Mouse (Mus musculus) E14TG2a.4 (cell line): ENCODE results near the gene Cdk5rap2.

Experiments
- H3K27me3 ChIP-seq: 2 replicates; pipeline ENCODE4 v1.6.1; 2014; ENCODE audit warnings: low read length, control low read depth; ENCODE audit not compliant: insufficient read depth
- H3K36me3 ChIP-seq: 2 replicates; pipeline ENCODE4 v1.6.1; 2014; ENCODE audit warnings: low read length, control low read depth; ENCODE audit not compliant: insufficient read depth
- H3K4me1 ChIP-seq: replicated peaks from 2 replicates; pipeline ENCODE4 v1.6.1; 2014; ENCODE audit warnings: low read depth, low read length, control low read depth
- H3K4me3 ChIP-seq: replicated peaks from 2 replicates; pipeline ENCODE4 v1.5.1; 2014; ENCODE audit warnings: mild to moderate bottlenecking, low read length
- H3K9me3 ChIP-seq: 2 replicates; pipeline ENCODE4 v1.6.1; 2014; ENCODE audit warnings: low read length, control low read depth
- CTCF ChIP-seq: conservative IDR thresholded peaks from 2 replicates; pipeline ENCODE4 v1.5.1; 2014; ENCODE audit warnings: low read length
- NANOG ChIP-seq: IDR thresholded peaks from 2 replicates; pipeline ENCODE4 v1.6.1; 2014; ENCODE audit warnings: borderline replicate concordance, low read length, mixed read lengths
- POU5F1 ChIP-seq: IDR thresholded peaks from 2 replicates; pipeline ENCODE4 v1.6.1; 2014; ENCODE audit warnings: low read length, borderline replicate concordance

Cdk5rap2 gene

DNA sequence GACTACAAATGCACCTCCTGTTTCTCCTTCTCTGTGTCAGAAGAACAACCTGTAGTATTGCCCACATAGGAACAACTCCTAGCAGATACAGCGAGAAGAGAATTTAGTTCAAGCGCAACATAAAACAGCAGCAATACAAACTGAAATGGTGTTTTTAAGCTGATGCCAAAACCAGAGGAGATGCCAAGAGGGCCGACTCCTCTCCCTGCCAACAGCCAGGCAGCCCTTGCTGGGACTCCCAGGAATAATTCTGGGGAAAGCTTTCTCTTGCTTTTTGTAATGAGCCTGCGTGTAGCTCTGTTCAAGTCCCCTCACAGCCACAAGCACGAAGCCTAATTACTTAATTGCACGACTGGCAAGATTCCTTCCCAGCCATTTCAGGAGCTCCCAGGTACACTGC lies 120.9 kb downstream of the Cdk5rap2 start:
- Histone ChIP-seq H3K4me3 (no peak overlapping the region), H3K4me1 (peaks cover 13% of the 10 kb centered on the region), H3K9me3 (no peaks in the 10 kb centered on the region), H3K36me3 (peaks cover 68% of the 10 kb centered on the region), H3K27me3 (no peaks in the 10 kb centered on the region)
- TF ChIP-seq CTCF, result no peak
- TF ChIP-seq POU5F1, result no peak
- no peak for TF ChIP-seq NANOG

DNA sequence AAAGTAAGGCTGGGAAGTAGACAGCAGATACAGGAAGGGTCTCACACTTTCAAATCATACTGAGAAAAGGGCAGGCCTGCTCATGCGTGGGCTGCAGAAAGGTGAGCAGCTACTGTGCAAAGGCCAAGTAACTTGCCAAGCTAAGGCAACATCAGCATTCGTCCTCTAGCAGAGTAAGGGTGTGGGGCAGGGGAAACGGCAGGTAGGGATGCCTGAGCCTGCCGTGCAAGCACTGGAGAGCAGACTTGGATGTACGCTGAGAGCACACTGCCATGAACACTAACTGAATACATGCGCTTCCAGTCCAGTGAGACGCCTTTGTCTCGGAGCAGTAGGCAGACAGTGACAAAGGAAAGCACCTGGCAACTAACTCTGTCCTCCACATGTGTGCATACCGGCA lies 127.1 kb downstream of the Cdk5rap2 start:
- Histone ChIP-seq H3K4me3 (no peak overlapping the region), H3K4me1 (peaks cover 11% of the 10 kb centered on the region), H3K36me3 (peaks cover 82% of the 10 kb centered on the region), H3K9me3 (no peaks in the 10 kb centered on the region), H3K27me3 (no peaks in the 10 kb centered on the region)
- TF ChIP-seq POU5F1 (no peak), CTCF (no peak), NANOG (no peak)

DNA sequence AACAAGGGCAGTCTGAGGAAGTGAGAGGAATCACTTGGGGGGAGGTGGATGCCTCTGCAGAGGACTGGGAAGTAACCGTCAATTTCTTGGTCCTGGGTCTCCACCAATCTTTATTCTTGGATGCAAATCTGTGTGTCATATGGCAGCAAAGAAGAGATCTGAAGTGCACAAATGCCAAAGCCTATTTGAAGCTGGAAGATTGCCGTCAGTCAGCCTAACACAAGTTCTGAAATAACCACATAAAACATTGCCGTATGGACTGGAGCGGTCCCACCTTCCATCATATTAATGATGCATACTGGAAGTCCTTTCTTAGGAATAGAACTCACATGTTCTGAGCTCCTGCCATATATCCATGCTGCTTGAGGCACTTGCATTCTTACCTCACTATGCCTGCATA lies 131.4 kb downstream of the Cdk5rap2 start:
- no peaks in the 10 kb centered on the region for H3K9me3 ChIP-seq
- no peaks in the 10 kb centered on the region for H3K27me3 ChIP-seq
- TF ChIP-seq NANOG (no peak), CTCF (no peak), POU5F1 (no peak)
- no peak overlapping the region for H3K4me3 ChIP-seq
- peaks cover 78% of the 10 kb centered on the region for H3K36me3 ChIP-seq
- H3K4me1 ChIP-seq, result no peaks in the 10 kb centered on the region

DNA sequence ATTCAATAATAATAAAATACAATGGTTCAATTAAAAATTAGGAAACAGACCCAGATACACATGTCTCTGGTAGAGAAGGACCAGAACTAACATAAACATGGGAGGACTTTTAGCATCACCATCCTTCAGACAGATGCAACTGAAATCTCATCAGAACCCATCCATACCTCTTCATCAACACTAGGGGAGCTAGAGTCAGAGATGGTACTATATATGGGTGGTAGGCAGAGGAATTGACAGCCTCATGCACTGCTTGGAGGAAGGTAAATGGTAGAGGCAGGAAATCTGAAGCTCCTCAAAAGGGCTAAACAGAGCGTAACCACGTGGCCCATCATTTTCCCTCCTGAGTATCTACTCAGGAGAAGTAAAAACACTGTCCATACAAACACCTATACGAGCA lies 132.2 kb downstream of the Cdk5rap2 start:
- no peaks in the 10 kb centered on the region for H3K4me1 ChIP-seq
- H3K36me3 ChIP-seq, result peaks cover 75% of the 10 kb centered on the region
- H3K9me3 ChIP-seq, result no peaks in the 10 kb centered on the region
- H3K27me3 ChIP-seq, result no peaks in the 10 kb centered on the region
- no peak overlapping the region for H3K4me3 ChIP-seq
- TF ChIP-seq NANOG (no peak), CTCF (no peak), POU5F1 (no peak)

DNA sequence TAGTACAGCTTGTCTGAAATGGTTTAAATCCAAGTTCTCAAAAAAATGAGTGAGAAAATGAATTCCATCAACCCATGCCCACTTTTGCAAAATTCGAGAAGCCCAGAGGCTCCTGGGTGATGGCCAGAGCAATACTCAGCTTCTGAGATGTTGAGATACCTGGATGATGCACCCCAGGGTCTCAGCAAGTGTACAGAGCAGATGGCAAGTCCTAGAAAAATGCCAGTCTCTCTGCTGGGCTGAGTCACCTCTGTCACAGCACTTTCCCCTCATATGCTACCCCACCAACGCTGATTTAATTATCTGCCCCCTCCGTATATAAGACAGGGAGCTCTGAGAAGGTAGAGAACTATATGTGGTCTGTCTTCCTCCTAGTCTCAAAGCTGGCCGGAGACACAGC lies 137.3 kb downstream of the Cdk5rap2 start:
- TF ChIP-seq NANOG (no peak), CTCF (no peak), POU5F1 (no peak)
- Histone ChIP-seq H3K9me3 (no peaks in the 10 kb centered on the region), H3K4me3 (no peak overlapping the region), H3K27me3 (no peaks in the 10 kb centered on the region), H3K36me3 (peaks cover 70% of the 10 kb centered on the region), H3K4me1 (no peaks in the 10 kb centered on the region)

DNA sequence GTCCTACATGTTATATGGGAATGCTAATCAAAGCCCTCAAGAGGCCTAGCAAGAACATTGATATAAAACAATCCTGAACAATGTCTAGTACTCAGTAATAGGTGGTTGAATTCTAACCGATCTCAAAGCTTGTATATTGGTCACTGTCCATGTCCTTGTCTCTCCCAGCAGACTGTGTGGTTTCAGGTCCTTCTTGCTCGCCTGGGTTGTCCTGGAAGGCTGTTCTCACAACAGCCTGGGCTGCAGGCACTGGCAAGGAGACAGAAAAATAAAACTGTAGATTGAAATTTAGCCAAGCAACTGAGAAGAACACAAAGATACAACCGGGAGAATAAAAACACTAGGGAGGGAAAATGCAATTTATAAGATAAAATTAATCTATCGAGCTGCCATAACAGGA lies 137.7 kb downstream of the Cdk5rap2 start:
- Histone ChIP-seq H3K27me3 (no peaks in the 10 kb centered on the region), H3K4me1 (no peaks in the 10 kb centered on the region), H3K4me3 (no peak overlapping the region), H3K36me3 (peaks cover 73% of the 10 kb centered on the region), H3K9me3 (no peaks in the 10 kb centered on the region)
- no peak for TF ChIP-seq POU5F1
- no peak for TF ChIP-seq CTCF
- TF ChIP-seq NANOG, result no peak

DNA sequence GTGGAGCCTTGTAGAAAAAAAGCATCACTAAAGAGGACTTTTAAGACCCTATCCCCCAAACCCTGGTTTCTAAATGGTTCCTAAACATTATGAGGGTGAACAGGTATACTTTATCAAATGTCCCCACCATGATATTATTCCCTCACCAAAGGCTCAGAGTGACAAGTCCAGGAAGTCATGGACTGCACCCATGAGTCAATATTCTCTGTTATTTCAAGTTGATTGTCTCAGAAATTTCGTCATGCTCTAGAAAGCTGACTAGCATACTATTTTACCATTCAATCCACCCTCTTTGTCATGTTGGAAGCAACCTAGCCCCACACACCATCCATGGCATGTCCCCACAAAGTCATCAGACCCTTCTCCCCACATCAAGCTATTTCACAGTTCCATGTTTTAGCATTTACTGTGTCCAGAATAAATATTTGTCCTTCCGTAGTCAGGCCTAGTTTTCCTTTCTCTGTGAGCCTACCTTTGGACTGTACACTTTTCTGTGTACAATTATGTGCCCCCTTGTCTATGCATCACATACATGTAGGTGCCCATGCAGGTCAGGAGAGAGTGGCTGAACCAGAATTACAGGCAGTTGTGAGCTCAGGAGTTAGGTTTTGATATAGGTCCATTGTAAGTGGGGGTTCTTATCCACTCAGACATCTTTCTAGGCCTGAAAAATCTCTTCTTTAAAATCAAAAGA lies 142.9 kb downstream of the Cdk5rap2 start:
- no peaks in the 10 kb centered on the region for H3K27me3 ChIP-seq
- H3K4me1 ChIP-seq, result no peaks in the 10 kb centered on the region
- H3K9me3 ChIP-seq, result no peaks in the 10 kb centered on the region
- peaks cover 77% of the 10 kb centered on the region for H3K36me3 ChIP-seq
- H3K4me3 ChIP-seq, result no peak overlapping the region
- TF ChIP-seq POU5F1, result no peak
- no peak for TF ChIP-seq CTCF
- TF ChIP-seq NANOG, result no peak

DNA sequence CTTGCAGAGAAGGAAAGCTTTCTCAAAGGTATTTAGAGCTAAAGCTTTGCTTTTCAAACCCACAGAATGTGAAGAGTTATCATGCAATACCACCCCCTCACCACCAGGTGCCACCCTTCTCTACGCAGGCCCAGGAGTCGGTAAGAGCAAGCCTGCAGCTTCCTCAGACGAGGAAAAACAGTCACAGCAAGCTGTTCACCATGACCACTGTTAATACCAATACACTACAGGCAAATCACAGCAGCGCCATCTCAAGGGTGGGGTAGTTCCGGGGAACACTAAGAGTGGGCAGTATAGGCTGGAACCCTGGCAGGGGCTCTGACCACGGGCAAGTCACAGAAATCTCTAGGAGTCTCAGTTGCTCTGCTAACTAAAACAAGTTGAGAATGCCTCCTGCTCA lies 145.0 kb downstream of the Cdk5rap2 start:
- TF ChIP-seq CTCF (peak; percentile 82), POU5F1 (no peak), NANOG (no peak)
- Histone ChIP-seq H3K9me3 (peaks cover 11% of the 10 kb centered on the region), H3K36me3 (peaks cover 75% of the 10 kb centered on the region), H3K27me3 (no peaks in the 10 kb centered on the region), H3K4me1 (no peaks in the 10 kb centered on the region), H3K4me3 (no peak overlapping the region)

DNA sequence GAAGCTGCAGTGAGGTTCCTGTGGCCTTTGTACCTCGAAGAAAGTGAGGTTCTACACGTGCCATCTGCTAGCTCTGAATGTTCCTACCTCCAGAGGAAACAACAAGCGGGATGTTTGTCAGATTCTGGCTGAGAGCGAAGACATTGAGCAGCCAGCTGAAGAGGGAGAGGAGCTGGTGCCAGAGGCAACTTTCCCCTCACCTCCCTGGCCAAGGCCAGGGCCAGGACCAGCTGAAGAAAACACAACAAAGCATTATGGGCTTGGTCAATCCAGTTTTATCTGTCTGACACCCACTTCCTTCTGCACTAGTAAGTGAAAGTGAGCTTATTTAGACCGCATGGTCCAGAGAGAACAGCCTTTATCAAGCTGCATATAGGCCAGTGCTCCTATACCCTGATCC lies 147.4 kb downstream of the Cdk5rap2 start:
- peaks cover 19% of the 10 kb centered on the region for H3K9me3 ChIP-seq
- no peaks in the 10 kb centered on the region for H3K27me3 ChIP-seq
- H3K4me1 ChIP-seq, result no peaks in the 10 kb centered on the region
- no peak for TF ChIP-seq NANOG
- no peak for TF ChIP-seq CTCF
- TF ChIP-seq POU5F1, result no peak
- no peak overlapping the region for H3K4me3 ChIP-seq
- H3K36me3 ChIP-seq, result peaks cover 83% of the 10 kb centered on the region
